ENCODE assay signal across 13 mouse cellular contexts in genomic region chr9:54707288-54707999, GRCm38 (mm10). TPM values are rescaled to one million over a fixed set of nuclear protein-coding genes. Genes with fewer than 3 reads are reported as not detected.
DNase-seq lines count a peak whose midpoint lies in the region; ATAC-seq and TF ChIP-seq lines count a peak whose summit lies in the region.
"Had no signal": no experiment of that assay in that cellular context is flagged by ENCODE, and none has a peak within 500 bp of the region (broad histone marks: within the 10 kb centered on the region; RNA-seq: fewer than 3 reads in every experiment).

No protein-coding gene starts in this region.

- TF ChIP-seq CTCF in cerebellum, adult 2 months (IDR thresholded peaks at IDR 0.05; ENCODE audit: borderline replicate concordance, insufficient read depth, low read depth, low read length) = no peak

- no peak; the same call in 1 of the 2 replicates for ATAC-seq in cerebellum, adult (ENCODE audit: insufficient number of reproducible peaks, low FRiP score, low TSS enrichment)
- 0 out of 2 replicates have a peak, but pooled peaks have one; percentile 48 for ATAC-seq in hindbrain, embryonic 15.5 days (ENCODE audit: low FRiP score, low read depth)
- no peak for ATAC-seq in hindbrain, embryonic 13.5 days (ENCODE audit: low FRiP score)
- ATAC-seq: intestine, embryonic 16.5 days had no signal

- no peaks in the 10 kb centered on the region for H3K9me3 ChIP-seq in hindbrain, embryonic 15.5 days
- H3K9me3 ChIP-seq in hindbrain, embryonic 13.5 days = no peaks in the 10 kb centered on the region
- H3K9me3 ChIP-seq: neural tube, embryonic 13.5 days had no signal

- TF ChIP-seq POLR2A in cerebellum, adult 2 months (IDR thresholded peaks at IDR 0.05; ENCODE audit: borderline replicate concordance, insufficient read depth, low read length) = no peak

- no peak overlapping the region for H3K4me2 ChIP-seq in hindbrain, embryonic 15.5 days
- no peak overlapping the region for H3K4me2 ChIP-seq in hindbrain, embryonic 13.5 days
- H3K4me2 ChIP-seq: neural tube, embryonic 13.5 days had no signal

- H3K27ac ChIP-seq in cerebellum, adult 2 months (ENCODE audit: insufficient read depth, low read length) = no peak overlapping the region
- no peak overlapping the region for H3K27ac ChIP-seq in hindbrain, embryonic 15.5 days (replicated peaks)
- no peak overlapping the region for H3K27ac ChIP-seq in hindbrain, embryonic 13.5 days
- H3K27ac ChIP-seq: neural tube, embryonic 13.5 days had no signal

- no peak overlapping the region for H3K4me3 ChIP-seq in cerebellum, adult 2 months (replicated peaks; ENCODE audit: insufficient read depth, low read depth, low read length)
- no peak overlapping the region for H3K4me3 ChIP-seq in hindbrain, embryonic 15.5 days
- H3K4me3 ChIP-seq in hindbrain, embryonic 13.5 days = no peak overlapping the region
- H3K4me3 ChIP-seq: neural tube, embryonic 13.5 days had no signal

- no peaks in the 10 kb centered on the region for H3K27me3 ChIP-seq in cerebellum, adult 2 months (ENCODE audit: control insufficient read depth, insufficient read depth, low read length)
- H3K27me3 ChIP-seq in hindbrain, embryonic 15.5 days = no peaks in the 10 kb centered on the region
- H3K27me3 ChIP-seq in hindbrain, embryonic 13.5 days = no peaks in the 10 kb centered on the region
- H3K27me3 ChIP-seq: neural tube, embryonic 13.5 days had no signal

- H3K36me3 ChIP-seq in hindbrain, embryonic 15.5 days = peaks cover 9% of the 10 kb centered on the region; the same call in 1 of the 2 replicates
- H3K36me3 ChIP-seq in hindbrain, embryonic 13.5 days = peaks cover 20% of the 10 kb centered on the region

- DNase-seq in cerebellum, adult 2 months = peak; percentile 24 to 44
- peak; percentile 13 to 20 for DNase-seq in right cerebral cortex, adult 2 months (ENCODE audit: low spot score in 2 of 2)
- DNase-seq in right cerebral cortex, postnatal 36 days (ENCODE audit: low spot score in 2 of 2) = no peak
- DNase-seq in retina, postnatal 7 days (ENCODE audit: low read depth, low spot score) = peak; percentile 57
- no peak for DNase-seq in thymus, postnatal 10 days (ENCODE audit: low spot score in 2 of 2)
- DNase-seq: B cell, adult 2 months; kidney, postnatal 10 days; lung, adult 2 months had no signal

- no peak overlapping the region for H3K9ac ChIP-seq in hindbrain, embryonic 15.5 days
- H3K9ac ChIP-seq in hindbrain, embryonic 13.5 days = no peak overlapping the region
- H3K9ac ChIP-seq: neural tube, embryonic 13.5 days had no signal

- H3K4me1 ChIP-seq in cerebellum, adult 2 months (ENCODE audit: control insufficient read depth, insufficient read depth, low read length) = peaks cover 8% of the 10 kb centered on the region
- peaks cover 3% of the 10 kb centered on the region for H3K4me1 ChIP-seq in hindbrain, embryonic 15.5 days (replicated peaks)
- peaks cover 9% of the 10 kb centered on the region; the same call in 1 of the 2 replicates for H3K4me1 ChIP-seq in hindbrain, embryonic 13.5 days (replicated peaks)

- 29% methylated on average over 8 of the region's 8 CpGs for WGBS in cerebellum, adult 2 months
- 52% methylated on average over 8 of the region's 8 CpGs for WGBS in hindbrain, embryonic 15.5 days
- WGBS in hindbrain, embryonic 13.5 days = 51% methylated on average over 8 of the region's 8 CpGs

RNA-seq across cellular contexts. Expression of gene Dnaja4, which starts 8.8 kb away (rescaled TPM):
- 36.4 and 37.5 TPM in 2 replicates for polyA plus RNA-seq in cerebellum, adult 2 months (2012; rRNA removed)
- 7.5 and 7.6 TPM in 2 replicates for polyA plus RNA-seq in hindbrain, embryonic 15.5 days (2015; fragmentation: Nextera tagmentation; extraction: Ambion mirVana)
- polyA plus RNA-seq in hindbrain, embryonic 13.5 days (2015; fragmentation: Nextera tagmentation; extraction: Ambion mirVana) = 4.8 and 7.2 TPM in 2 replicates

RNA-seq across cellular contexts. Expression of gene Wdr61, which starts 26.9 kb away (rescaled TPM):
- polyA plus RNA-seq in cerebellum, adult 2 months (2012; rRNA removed) = 65.3 and 69.6 TPM in 2 replicates
- 88.8 and 94.1 TPM in 2 replicates for polyA plus RNA-seq in hindbrain, embryonic 15.5 days (2015; fragmentation: Nextera tagmentation; extraction: Ambion mirVana)
- 110 and 112 TPM in 2 replicates for polyA plus RNA-seq in hindbrain, embryonic 13.5 days (2015; fragmentation: Nextera tagmentation; extraction: Ambion mirVana)

RNA-seq across cellular contexts. Expression of gene Acsbg1, which starts 45.8 kb away (rescaled TPM):
- polyA plus RNA-seq in cerebellum, adult 2 months (2012; rRNA removed) = 270 and 289 TPM in 2 replicates
- 35.3 and 35.7 TPM in 2 replicates for polyA plus RNA-seq in hindbrain, embryonic 15.5 days (2015; fragmentation: Nextera tagmentation; extraction: Ambion mirVana)
- polyA plus RNA-seq in hindbrain, embryonic 13.5 days (2015; fragmentation: Nextera tagmentation; extraction: Ambion mirVana) = 14.2 and 15.6 TPM in 2 replicates

RNA-seq across cellular contexts. Expression of gene Crabp1, which starts 57.1 kb away (rescaled TPM):
- 4.9 and 5.5 TPM in 2 replicates for polyA plus RNA-seq in cerebellum, adult 2 months (2012; rRNA removed)
- 224 and 240 TPM in 2 replicates for polyA plus RNA-seq in hindbrain, embryonic 15.5 days (2015; fragmentation: Nextera tagmentation; extraction: Ambion mirVana)
- polyA plus RNA-seq in hindbrain, embryonic 13.5 days (2015; fragmentation: Nextera tagmentation; extraction: Ambion mirVana) = 368 and 389 TPM in 2 replicates

Comparison
In these comparisons a context has a peak if more than half of its experiments do, and no peak if none do; other contexts are left out.
1. DNase-seq: peak in cerebellum, adult 2 months (2 of 2), right cerebral cortex, adult 2 months (2 of 2) and retina, postnatal 7 days (single experiment); none in right cerebral cortex, postnatal 36 days (0 of 2) and thymus, postnatal 10 days (0 of 2).